Mouse (Mus musculus) left cerebral cortex, adult 2 months (tissue): ENCODE measurements around the gene 2010111I01Rik. TPM values are rescaled to one million over a fixed set of nuclear protein-coding genes. Genes with fewer than 3 reads are reported as not detected.

ENCODE experiments used
- DNase-seq, 2 experiments: peaks; one replicate each; pipeline ENCODE4 v3.0.0; 2021 to 2022; ENCODE audit warnings: low spot score in 2 of 2, mixed read lengths in 1 of 2; ENCODE audit errors: extremely low spot score in 1 of 2
- H3K27ac ChIP-seq: fragments of 200-600 bp; 2 replicates; pipeline ENCODE4 v1.8.1; 2022
- H3K4me3 ChIP-seq: fragments of 200-600 bp; 2 replicates; pipeline ENCODE4 v1.8.1; 2022
- CTCF ChIP-seq: fragments of 200-600 bp; IDR thresholded peaks from 2 replicates; pipeline ENCODE4 v1.8.1; 2022; ENCODE audit warnings: antibody characterized with exemption, mild to moderate bottlenecking, moderate library complexity
- intact Hi-C: fragments of 180-260 bp; cut with DNase I; formaldehyde crosslinking; loops from one replicate; pipeline ENCODE4 v1.15.1; 2025
- total RNA-seq, 2 experiments: library from RNA; stranded (reverse); gene quantifications; 2 replicates each; pipeline ENCODE4 v1.2.3; 2021

2010111I01Rik gene
- total RNA-seq, 2 experiments from 2014 or later: 122 to 140 TPM

- Histone ChIP-seq H3K27ac (no peak overlapping the region), H3K4me3 (no peak overlapping the region)
- DNase-seq: no peak
- intact Hi-C loops: no loop called here
- no peak for TF ChIP-seq CTCF
Observed at GRCm38 (mm10) chr13:63315777-63316176, 351.1 kb downstream of the 2010111I01Rik start.

GRCm38 (mm10) chr13:63316407-63316806 is 351.7 kb downstream of the 2010111I01Rik start:
- H3K4me3 ChIP-seq: no peak overlapping the region
- no peak overlapping the region for H3K27ac ChIP-seq

GRCm38 (mm10) chr13:63317681-63318104 is 353.0 kb downstream of the 2010111I01Rik start:
- DNase-seq: no peak
- intact Hi-C loops: no loop called here
- Histone ChIP-seq H3K27ac (peak overlapping the region; percentile 76), H3K4me3 (no peak overlapping the region)
- TF ChIP-seq CTCF: no peak

More at GRCm38 (mm10) chr13:63316407-63316806, 351.7 kb downstream of the 2010111I01Rik start:
- no peak for DNase-seq
- no peak for TF ChIP-seq CTCF
- intact Hi-C loops: no loop called here

- Histone ChIP-seq H3K27ac (no peak overlapping the region), H3K4me3 (no peak overlapping the region)
- no peak for DNase-seq
- intact Hi-C loops: no loop called here
- no peak for TF ChIP-seq CTCF
Observed at GRCm38 (mm10) chr13:63319814-63320213, 355.1 kb downstream of the 2010111I01Rik start.

GRCm38 (mm10) chr13:63321689-63322088 is 357.0 kb downstream of the 2010111I01Rik start:
- intact Hi-C loops: no loop called here

GRCm38 (mm10) chr13:63322756-63323155 is 358.1 kb downstream of the 2010111I01Rik start:
- intact Hi-C loops: no loop called here
- Histone ChIP-seq H3K4me3 (no peak overlapping the region), H3K27ac (peak overlapping the region; percentile 71)
- DNase-seq: no peak
- TF ChIP-seq CTCF: peak; percentile 26

More at GRCm38 (mm10) chr13:63321689-63322088, 357.0 kb downstream of the 2010111I01Rik start:
- Histone ChIP-seq H3K27ac (peak overlapping the region; percentile 58; the same call in 1 of the 2 replicates), H3K4me3 (no peak overlapping the region)
- DNase-seq: no peak
- peak; percentile 1; the same call in 1 of the 2 replicates for TF ChIP-seq CTCF

- intact Hi-C loops: no loop called here
- DNase-seq: no peak
- Histone ChIP-seq H3K4me3 (no peak overlapping the region), H3K27ac (peak overlapping the region; percentile 71)
- TF ChIP-seq CTCF: no peak
Observed at GRCm38 (mm10) chr13:63323286-63324075, 358.8 kb downstream of the 2010111I01Rik start.

- no peak for DNase-seq
- Histone ChIP-seq H3K27ac (peak overlapping the region; percentile 71), H3K4me3 (no peak overlapping the region)
- intact Hi-C loops: no loop called here
- TF ChIP-seq CTCF: no peak
Observed at GRCm38 (mm10) chr13:63324311-63324710, 359.6 kb downstream of the 2010111I01Rik start.

GRCm38 (mm10) chr13:63324978-63325848 is 360.5 kb downstream of the 2010111I01Rik start:
- Histone ChIP-seq H3K27ac (peak overlapping the region; percentile 56), H3K4me3 (no peak overlapping the region)
- DNase-seq: no peak
- intact Hi-C loops: no loop called here
- no peak for TF ChIP-seq CTCF

GRCm38 (mm10) chr13:63326015-63326414 is 361.3 kb downstream of the 2010111I01Rik start:
- Histone ChIP-seq H3K4me3 (no peak overlapping the region), H3K27ac (no peak overlapping the region)
- intact Hi-C loops: no loop called here
- TF ChIP-seq CTCF: no peak
- DNase-seq: no peak

- peak in 1 of 2 experiments; percentile 50 for DNase-seq
- H3K27ac ChIP-seq: peak overlapping the region; percentile 30
Observed at GRCm38 (mm10) chr13:63330236-63330860, 365.7 kb downstream of the 2010111I01Rik start.

More at GRCm38 (mm10) chr13:63330236-63330860, 365.7 kb downstream of the 2010111I01Rik start:
- intact Hi-C loops: loop anchor here (1.0 to 10.0 kb wide), 5 partner anchors 88 to 566 kb away; partner anchors contain the start of genes Fbp2 and Platr25
- no peak overlapping the region for H3K4me3 ChIP-seq
- TF ChIP-seq CTCF: no peak
